8 mouse cellular contexts compared by ENCODE assay signal in the genomic region with DNA sequence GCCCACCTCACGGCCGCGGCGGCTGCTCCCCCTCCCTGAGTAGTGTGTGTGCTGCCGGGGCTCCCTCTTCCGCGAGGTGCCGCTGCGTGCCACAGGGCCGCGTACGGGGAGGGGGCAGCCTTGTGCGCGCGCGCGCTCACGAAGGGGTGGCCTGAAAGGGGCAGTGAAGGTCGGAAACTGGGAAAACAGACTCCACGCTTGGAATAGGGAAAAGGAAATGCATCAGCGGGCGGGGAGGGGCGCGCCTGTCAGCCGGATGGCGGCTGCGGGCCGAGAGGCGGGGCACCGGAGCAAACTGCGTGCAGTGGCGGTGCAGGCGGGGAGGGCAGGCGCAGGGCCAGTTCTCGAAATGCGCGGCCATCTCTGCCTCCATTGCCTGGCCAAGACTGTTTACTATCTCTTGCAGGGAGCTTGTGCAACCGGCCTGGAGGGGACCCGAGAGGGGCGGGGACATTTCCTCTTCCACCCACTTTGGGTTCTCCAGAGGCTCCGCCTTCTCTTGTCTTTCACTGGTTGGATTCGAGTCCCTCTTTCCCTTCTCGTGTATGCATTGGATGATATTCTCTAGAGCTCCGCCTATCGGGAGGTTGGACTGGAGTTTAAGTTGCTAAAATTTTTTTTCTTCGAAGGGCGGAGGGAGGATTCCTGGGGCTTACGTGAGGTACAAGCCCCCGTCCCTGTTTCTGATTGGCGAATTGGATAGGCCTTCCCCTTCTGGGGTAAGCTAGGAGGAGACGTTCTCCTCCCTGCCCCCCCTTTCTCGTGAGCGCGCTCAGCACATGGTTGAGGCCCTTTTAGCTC. TPM values are rescaled to one million over a fixed set of nuclear protein-coding genes. Genes with fewer than 3 reads are reported as not detected.
DNase-seq lines count a peak whose midpoint lies in the region; ATAC-seq and TF ChIP-seq lines count a peak whose summit lies in the region.

No protein-coding gene starts in this region.

- under 1% methylated on average over 50 of the region's 54 CpGs for WGBS in forebrain, embryonic 10.5 days
- WGBS in heart, embryonic 15.5 days, result under 1% methylated on average over 53 of the region's 54 CpGs
- WGBS in liver, embryonic 14.5 days (ENCODE audit: insufficient replicate concordance), result under 1% methylated on average over 54 of the region's 54 CpGs
- WGBS in neural tube, embryonic 11.5 days, result under 1% methylated on average over 46 of the region's 54 CpGs
- under 1% methylated on average over 51 of the region's 54 CpGs for WGBS in stomach, postnatal 0 days

- H3K4me2 ChIP-seq in heart, embryonic 15.5 days, result peak overlapping the region; percentile 93
- H3K4me2 ChIP-seq in liver, embryonic 14.5 days (ENCODE audit: low read depth), result peak overlapping the region; percentile 97
- peak overlapping the region; percentile 91 for H3K4me2 ChIP-seq in neural tube, embryonic 11.5 days (ENCODE audit: low read depth)
- H3K4me2 ChIP-seq in stomach, postnatal 0 days (replicated peaks; ENCODE audit: low read depth), result peak overlapping the region; percentile 91

- peak overlapping the region; percentile 97 for H3K27ac ChIP-seq in forebrain, embryonic 10.5 days
- peak overlapping the region; percentile 100 for H3K27ac ChIP-seq in heart, embryonic 15.5 days
- peak overlapping the region; percentile 98 for H3K27ac ChIP-seq in liver, embryonic 14.5 days
- peak overlapping the region; percentile 93 for H3K27ac ChIP-seq in neural tube, embryonic 11.5 days (ENCODE audit: low read depth, low read length)
- peak overlapping the region; percentile 99 for H3K27ac ChIP-seq in stomach, postnatal 0 days (replicated peaks)

- no peaks in the 10 kb centered on the region for H3K27me3 ChIP-seq in forebrain, embryonic 10.5 days (ENCODE audit: poor library complexity, severe bottlenecking)
- no peaks in the 10 kb centered on the region for H3K27me3 ChIP-seq in heart, embryonic 15.5 days
- no peaks in the 10 kb centered on the region for H3K27me3 ChIP-seq in liver, embryonic 14.5 days (ENCODE audit: control insufficient read depth, insufficient read depth, low read length)
- H3K27me3 ChIP-seq in neural tube, embryonic 11.5 days (ENCODE audit: control insufficient read depth, insufficient read depth, low read length), result no peaks in the 10 kb centered on the region
- no peaks in the 10 kb centered on the region for H3K27me3 ChIP-seq in stomach, postnatal 0 days (ENCODE audit: control insufficient read depth, insufficient read depth, low read length)

- peaks cover 45% of the 10 kb centered on the region for H3K4me1 ChIP-seq in forebrain, embryonic 10.5 days
- peaks cover 33% of the 10 kb centered on the region for H3K4me1 ChIP-seq in heart, embryonic 15.5 days (replicated peaks)
- peaks cover 29 to 32% of the 10 kb centered on the region in 2 experiments for H3K4me1 ChIP-seq in liver, embryonic 14.5 days (replicated peaks; ENCODE audit: control insufficient read depth in 2 of 2, insufficient read depth in 2 of 2, low read length in 1 of 2)
- H3K4me1 ChIP-seq in neural tube, embryonic 11.5 days (ENCODE audit: control insufficient read depth, insufficient read depth, low read length), result peaks cover 17% of the 10 kb centered on the region
- H3K4me1 ChIP-seq in stomach, postnatal 0 days (replicated peaks; ENCODE audit: control insufficient read depth, insufficient read depth), result peaks cover 2% of the 10 kb centered on the region; the same call in 1 of the 2 replicates

- peak overlapping the region; percentile 84 for H3K9ac ChIP-seq in heart, embryonic 15.5 days
- H3K9ac ChIP-seq in liver, embryonic 14.5 days (replicated peaks), result peak overlapping the region; percentile 94
- peak overlapping the region; percentile 72 for H3K9ac ChIP-seq in neural tube, embryonic 11.5 days (ENCODE audit: low read length)
- H3K9ac ChIP-seq in stomach, postnatal 0 days (ENCODE audit: low read length), result peak overlapping the region; percentile 72

- H3K36me3 ChIP-seq in forebrain, embryonic 10.5 days (replicated peaks), result no peaks in the 10 kb centered on the region
- no peaks in the 10 kb centered on the region for H3K36me3 ChIP-seq in heart, embryonic 15.5 days
- H3K36me3 ChIP-seq in liver, embryonic 14.5 days (replicated peaks; ENCODE audit: control insufficient read depth, insufficient read depth, low read depth), result no peaks in the 10 kb centered on the region
- no peaks in the 10 kb centered on the region for H3K36me3 ChIP-seq in neural tube, embryonic 11.5 days (ENCODE audit: control insufficient read depth, insufficient read depth, low read length)
- H3K36me3 ChIP-seq in stomach, postnatal 0 days (ENCODE audit: control insufficient read depth, insufficient read depth, low read length), result no peaks in the 10 kb centered on the region

- TF ChIP-seq CTCF in liver, embryonic 14.5 days (IDR thresholded peaks at IDR 0.05; ENCODE audit: low read depth), result peak; percentile 70
- peak; percentile 84 for TF ChIP-seq CTCF in stomach, postnatal 0 days (IDR thresholded peaks at IDR 0.05; ENCODE audit: low read depth)

- peak; percentile 73 for ATAC-seq in heart, embryonic 15.5 days (replicated peaks; ENCODE audit: insufficient number of reproducible peaks, insufficient read depth, low FRiP score, low read depth)
- ATAC-seq in liver, embryonic 14.5 days (ENCODE audit: insufficient read depth), result peak; percentile 66
- peak; percentile 60 for ATAC-seq in neural tube, embryonic 11.5 days (ENCODE audit: insufficient read depth, low FRiP score, low TSS enrichment)
- peak; percentile 81 for ATAC-seq in stomach, postnatal 0 days (ENCODE audit: low FRiP score, low TSS enrichment)

- TF ChIP-seq EP300 in liver, embryonic 14.5 days (IDR thresholded peaks at IDR 0.05; ENCODE audit: low read depth), result no peak; the same call in 1 of the 2 replicates
- TF ChIP-seq EP300 in stomach, postnatal 0 days (optimal IDR thresholded peaks at IDR 0.05), result peak; percentile 32

- peak; percentile 92 to 97 for DNase-seq in CD8-positive naive resting alpha-beta T cell, adult 2 months (ENCODE audit: low read depth in 2 of 2, low spot score in 2 of 2)
- DNase-seq in c-Kit-positive CD71-negative TER-119-negative erythroid progenitor cells, embryonic 14.5 days (ENCODE audit: low read depth), result peak; percentile 100
- DNase-seq in forebrain, embryonic 10.5 days (ENCODE audit: extremely low spot score, low spot score), result peak; percentile 97
- DNase-seq in kidney, postnatal 25 days, result peak; percentile 98 to 100
- peak; percentile 100 for DNase-seq in liver, embryonic 14.5 days (ENCODE audit: low read depth in 3 of 3, low spot score in 3 of 3)
- peak; percentile 94 for DNase-seq in neural tube, embryonic 11.5 days (ENCODE audit: low spot score)
- DNase-seq in stomach, postnatal 0 days (ENCODE audit: low spot score), result peak; percentile 97

- no peaks in the 10 kb centered on the region for H3K9me3 ChIP-seq in forebrain, embryonic 10.5 days
- no peaks in the 10 kb centered on the region for H3K9me3 ChIP-seq in heart, embryonic 15.5 days (replicated peaks)
- no peaks in the 10 kb centered on the region for H3K9me3 ChIP-seq in liver, embryonic 14.5 days (ENCODE audit: control insufficient read depth, low read length)
- H3K9me3 ChIP-seq in neural tube, embryonic 11.5 days (ENCODE audit: control insufficient read depth, low read length), result no peaks in the 10 kb centered on the region
- no peaks in the 10 kb centered on the region for H3K9me3 ChIP-seq in stomach, postnatal 0 days (ENCODE audit: control insufficient read depth, low read length)

- peak overlapping the region; percentile 94 for H3K4me3 ChIP-seq in forebrain, embryonic 10.5 days
- H3K4me3 ChIP-seq in heart, embryonic 15.5 days, result peak overlapping the region; percentile 92
- H3K4me3 ChIP-seq in liver, embryonic 14.5 days (ENCODE audit: insufficient read depth in 1 of 2, low read depth in 2 of 2, low read length in 2 of 2), result peak overlapping the region; percentile 92 to 94
- H3K4me3 ChIP-seq in neural tube, embryonic 11.5 days (ENCODE audit: low read depth, low read length), result peak overlapping the region; percentile 74
- peak overlapping the region; percentile 77 for H3K4me3 ChIP-seq in stomach, postnatal 0 days (ENCODE audit: low read depth, low read length)

RNA-seq across cellular contexts. Expression of a gene that starts 1.3 kb away (rescaled TPM):
- polyA plus RNA-seq in forebrain, embryonic 10.5 days (2016; fragmentation: Nextera tagmentation; extraction: Ambion mirVana), result 53.9 and 54.5 TPM in 2 replicates
- 15.7 and 24.4 TPM in 2 replicates for polyA plus RNA-seq in heart, embryonic 15.5 days (2015; fragmentation: Nextera tagmentation; extraction: Ambion mirVana)
- polyA plus RNA-seq in liver, embryonic 14.5 days (2012; rRNA removed), result 20.5 and 21.6 TPM in 2 replicates
- polyA plus RNA-seq in liver, embryonic 14.5 days (2014; fragmentation: Nextera tagmentation; extraction: Ambion mirVana), result 14.9 and 16.9 TPM in 2 replicates
- polyA plus RNA-seq in neural tube, embryonic 11.5 days (2014; fragmentation: Nextera tagmentation; extraction: Ambion mirVana), result 55.3 and 57.1 TPM in 2 replicates
- 10.4 and 10.6 TPM in 2 replicates for polyA plus RNA-seq in stomach, postnatal 0 days (2015; fragmentation: Nextera tagmentation; extraction: Ambion mirVana)

RNA-seq across cellular contexts. Expression of a gene that starts 57.3 kb away (rescaled TPM):
- polyA plus RNA-seq in forebrain, embryonic 10.5 days (2016; fragmentation: Nextera tagmentation; extraction: Ambion mirVana), result 63.3 and 68.8 TPM in 2 replicates
- polyA plus RNA-seq in heart, embryonic 15.5 days (2015; fragmentation: Nextera tagmentation; extraction: Ambion mirVana), result 45.6 and 65.5 TPM in 2 replicates
- 27.1 and 35.4 TPM in 2 replicates for polyA plus RNA-seq in liver, embryonic 14.5 days (2012; rRNA removed)
- polyA plus RNA-seq in liver, embryonic 14.5 days (2014; fragmentation: Nextera tagmentation; extraction: Ambion mirVana), result 7.4 and 11.5 TPM in 2 replicates
- 23.9 and 29.4 TPM in 2 replicates for polyA plus RNA-seq in neural tube, embryonic 11.5 days (2014; fragmentation: Nextera tagmentation; extraction: Ambion mirVana)
- 35.2 and 39.5 TPM in 2 replicates for polyA plus RNA-seq in stomach, postnatal 0 days (2015; fragmentation: Nextera tagmentation; extraction: Ambion mirVana)

Comparison
In these comparisons a context has a peak if more than half of its experiments do, and no peak if none do; other contexts are left out.
1. Peak in every context shown above with its lines: DNase-seq, ATAC-seq, H3K4me3 ChIP-seq and H3K27ac ChIP-seq.